ENCODE assay signal across 1 mouse cellular context in the genomic region with DNA sequence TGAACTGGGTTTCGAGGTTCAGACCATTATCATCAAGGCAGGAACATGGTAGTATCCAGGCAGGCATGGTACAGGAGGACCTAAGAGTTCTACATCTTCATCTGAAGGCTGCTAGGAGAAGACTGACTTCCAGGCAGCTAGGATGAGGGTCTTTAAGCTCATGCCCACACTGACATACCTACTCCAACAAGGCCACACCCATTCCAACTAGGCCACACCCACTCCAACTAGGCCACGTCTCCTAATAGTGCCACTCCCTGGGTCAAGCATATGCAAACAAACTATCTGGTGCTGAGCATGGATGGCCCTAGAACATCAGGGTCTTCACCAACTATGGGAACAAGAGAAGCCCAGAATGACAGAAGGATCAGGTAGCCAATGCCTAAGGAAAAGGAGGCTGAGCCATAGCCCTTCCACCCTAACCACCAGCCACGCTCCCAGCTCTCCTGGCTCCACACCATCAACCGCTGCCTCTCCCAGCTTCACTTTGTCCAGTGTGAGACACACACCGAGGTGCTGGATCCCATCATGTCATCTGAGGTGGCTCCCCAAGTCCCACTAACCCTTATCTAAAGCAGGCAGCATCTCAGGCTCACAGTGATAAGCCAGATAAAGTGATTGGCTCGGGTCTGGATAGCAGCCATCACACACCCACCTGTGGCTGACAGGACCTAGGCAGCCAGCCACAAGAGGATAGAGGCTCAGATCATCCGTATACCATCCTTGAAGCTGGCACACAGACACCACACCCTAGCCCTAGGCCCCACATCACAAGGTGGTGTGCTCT.
TF ChIP-seq lines count a peak whose summit lies in the region.

No protein-coding gene starts in this region.

TF ChIP-seq in MEL, 35 proteins besides CTCF, POLR2A, EP300 and RAD21:
- TF ChIP-seq ZKSCAN1 (IDR thresholded peaks at IDR 0.05; ENCODE audit: low read depth, low read length) (no peak), POLR2AphosphoS2 (IDR thresholded peaks at IDR 0.05; ENCODE audit: low read length) (peak; percentile 68; the same call in 1 of the 2 replicates), MYC (IDR thresholded peaks at IDR 0.05; ENCODE audit: low read depth, low read length) (no peak), ETS1 (IDR thresholded peaks at IDR 0.05; ENCODE audit: low read depth, low read length) (peak; percentile 87), MXI1 (IDR thresholded peaks at IDR 0.05; ENCODE audit: low read depth, low read length) (peak; percentile 30; the same call in 1 of the 2 replicates), GABPA (IDR thresholded peaks at IDR 0.05; ENCODE audit: low read depth, low read length) (no peak), GATA1 (IDR thresholded peaks at IDR 0.05; ENCODE audit: low read depth, low read length) (peak; percentile 95), SIN3A (IDR thresholded peaks at IDR 0.05; ENCODE audit: low read length) (peak; percentile 69), MYB (IDR thresholded peaks at IDR 0.05; ENCODE audit: low read depth, low read length) (0 out of 2 replicates have a peak, but pooled peaks have one; percentile 38), BHLHE40 (IDR thresholded peaks at IDR 0.05; ENCODE audit: borderline replicate concordance, low read depth, low read length) (peak; percentile 94), CHD1 (IDR thresholded peaks at IDR 0.05; ENCODE audit: low read depth, low read length) (no peak), TCF12 (IDR thresholded peaks at IDR 0.05; ENCODE audit: low read depth, low read length) (peak; percentile 99), MAFK (IDR thresholded peaks at IDR 0.05; ENCODE audit: borderline replicate concordance, low read depth, low read length) (no peak; the same call in 1 of the 2 replicates), USF1 (IDR thresholded peaks at IDR 0.05; ENCODE audit: low read depth, low read length) (0 out of 2 replicates have a peak, but pooled peaks have one; percentile 11), NRF1 (IDR thresholded peaks at IDR 0.05; ENCODE audit: insufficient read depth, low read depth, low read length, poor library complexity, severe bottlenecking) (peak; percentile 24; the same call in 1 of the 2 replicates), ZMIZ1 (IDR thresholded peaks at IDR 0.05; ENCODE audit: low read depth, low read length) (0 out of 2 replicates have a peak, but pooled peaks have one; percentile 37), MEF2A (IDR thresholded peaks at IDR 0.05; ENCODE audit: extremely low read depth, insufficient replicate concordance, low read depth, low read length, poor library complexity, severe bottlenecking) (peak; percentile 52; the same call in 1 of the 2 replicates), MAZ (IDR thresholded peaks at IDR 0.05; ENCODE audit: low read depth, low read length) (peak; percentile 75; the same call in 1 of the 2 replicates), ZNF384 (IDR thresholded peaks at IDR 0.05; ENCODE audit: low read depth, low read length) (no peak), RCOR1 (IDR thresholded peaks at IDR 0.05; ENCODE audit: low read depth, low read length) (peak; percentile 89), TAL1 (IDR thresholded peaks at IDR 0.05; ENCODE audit: low read length) (peak; percentile 56)
